Mouse (Mus musculus): Measurements from ENCODE around the gene Mettl7a1. TPM values are rescaled to one million over a fixed set of nuclear protein-coding genes. Genes with fewer than 3 reads are reported as not detected.
"Not testable (repeated sequence)": the region's sequence is repeated elsewhere in the genome, so short reads cannot be mapped to it uniquely, and the experiment has no call there.

Gene Mettl7a1
- 1 to 10 TPM; 6.0 to 6.5 TPM for total RNA-seq (2021)

GRCm38 (mm10) chr15:100304019-100304991, at the start of gene Mettl7a1:
Gene Mettl7a1, plus strand, starts transcription at chr15:100304140.
- intact Hi-C loops (cut with DNase I): no loop called here
- peak; percentile 86 for DNase-seq

- intact Hi-C loops (cut with DNase I): no loop called here
- no peak for DNase-seq
These were observed 47.6 kb upstream of the Mettl7a1 start for GRCm38 (mm10) chr15:100256386-100256785.

GRCm38 (mm10) chr15:100257305-100257704, 46.6 kb upstream of the Mettl7a1 start:
- intact Hi-C loops (cut with DNase I): no loop called here
- no peak for DNase-seq

GRCm38 (mm10) chr15:100258646-100259425, 45.1 kb upstream of the Mettl7a1 start:
- DNase-seq: no peak
- intact Hi-C loops (cut with DNase I): no loop called here

- intact Hi-C loops (cut with DNase I): loop anchor here (5.0 kb wide), 1 partner anchor 197 kb away; no protein-coding TSS in a partner anchor
- not testable (repeated sequence) for DNase-seq
These were observed 43.6 kb upstream of the Mettl7a1 start for GRCm38 (mm10) chr15:100260351-100260750.

GRCm38 (mm10) chr15:100263246-100263905, 40.6 kb upstream of the Mettl7a1 start:
- intact Hi-C loops (cut with DNase I): loop anchor here (5.0 kb wide), 1 partner anchor 194 kb away; no protein-coding TSS in a partner anchor
- DNase-seq: peak; percentile 10

GRCm38 (mm10) chr15:100265586-100266325, 38.2 kb upstream of the Mettl7a1 start:
- intact Hi-C loops (cut with DNase I): no loop called here
- no peak for DNase-seq

GRCm38 (mm10) chr15:100268916-100269315, 35.0 kb upstream of the Mettl7a1 start:
- no peak for DNase-seq
- intact Hi-C loops (cut with DNase I): no loop called here

- no peak for DNase-seq
- intact Hi-C loops (cut with DNase I): no loop called here
These were observed 34.2 kb upstream of the Mettl7a1 start for GRCm38 (mm10) chr15:100269776-100270175.

- intact Hi-C loops (cut with DNase I); DNase-seq: not testable (repeated sequence)
These were observed 33.3 kb upstream of the Mettl7a1 start for GRCm38 (mm10) chr15:100270609-100271008.

- intact Hi-C loops (cut with DNase I): no loop called here
- DNase-seq: no peak
These were observed 32.5 kb upstream of the Mettl7a1 start for GRCm38 (mm10) chr15:100271411-100271810.

- DNase-seq; intact Hi-C loops (cut with DNase I): not testable (repeated sequence)
These were observed 30.1 kb upstream of the Mettl7a1 start for GRCm38 (mm10) chr15:100273791-100274308.

- intact Hi-C loops (cut with DNase I): no loop called here
- DNase-seq: no peak
These were observed 29.0 kb upstream of the Mettl7a1 start for GRCm38 (mm10) chr15:100274790-100275559.

GRCm38 (mm10) chr15:100276403-100276802, 27.5 kb upstream of the Mettl7a1 start:
- no peak for DNase-seq
- intact Hi-C loops (cut with DNase I): no loop called here

- no peak for DNase-seq
- intact Hi-C loops (cut with DNase I): no loop called here
These were observed 26.4 kb upstream of the Mettl7a1 start for GRCm38 (mm10) chr15:100277586-100277985.

GRCm38 (mm10) chr15:100280626-100281025, 23.3 kb upstream of the Mettl7a1 start, which contains the start of gene Tmprss12:
Gene Tmprss12, plus strand, starts transcription at chr15:100280837.
- DNase-seq: no peak
- intact Hi-C loops (cut with DNase I): no loop called here

- no peak for DNase-seq
- intact Hi-C loops (cut with DNase I): no loop called here
These were observed 15.0 kb upstream of the Mettl7a1 start for GRCm38 (mm10) chr15:100288980-100289379.

- intact Hi-C loops (cut with DNase I): no loop called here
- DNase-seq: no peak
These were observed 13.1 kb upstream of the Mettl7a1 start for GRCm38 (mm10) chr15:100290858-100291257.

GRCm38 (mm10) chr15:100292326-100292725, 11.6 kb upstream of the Mettl7a1 start:
- DNase-seq: no peak
- intact Hi-C loops (cut with DNase I): no loop called here

All from left cerebral cortex, postnatal 4 days (tissue).